Mouse (Mus musculus) cerebellum, adult 11-12 months (tissue): ENCODE data around the gene Eif1.
A peak's percentile ranks its signal among the peaks of the same experiment; 100 is the strongest.
"Not testable (repeated sequence)": the region's sequence is repeated elsewhere in the genome, so short reads cannot be mapped to it uniquely, and the experiment has no call there.

ENCODE experiments used
- DNase-seq: peaks from one replicate; pipeline ENCODE4 v3.0.0; 2022

Gene Eif1

DNA sequence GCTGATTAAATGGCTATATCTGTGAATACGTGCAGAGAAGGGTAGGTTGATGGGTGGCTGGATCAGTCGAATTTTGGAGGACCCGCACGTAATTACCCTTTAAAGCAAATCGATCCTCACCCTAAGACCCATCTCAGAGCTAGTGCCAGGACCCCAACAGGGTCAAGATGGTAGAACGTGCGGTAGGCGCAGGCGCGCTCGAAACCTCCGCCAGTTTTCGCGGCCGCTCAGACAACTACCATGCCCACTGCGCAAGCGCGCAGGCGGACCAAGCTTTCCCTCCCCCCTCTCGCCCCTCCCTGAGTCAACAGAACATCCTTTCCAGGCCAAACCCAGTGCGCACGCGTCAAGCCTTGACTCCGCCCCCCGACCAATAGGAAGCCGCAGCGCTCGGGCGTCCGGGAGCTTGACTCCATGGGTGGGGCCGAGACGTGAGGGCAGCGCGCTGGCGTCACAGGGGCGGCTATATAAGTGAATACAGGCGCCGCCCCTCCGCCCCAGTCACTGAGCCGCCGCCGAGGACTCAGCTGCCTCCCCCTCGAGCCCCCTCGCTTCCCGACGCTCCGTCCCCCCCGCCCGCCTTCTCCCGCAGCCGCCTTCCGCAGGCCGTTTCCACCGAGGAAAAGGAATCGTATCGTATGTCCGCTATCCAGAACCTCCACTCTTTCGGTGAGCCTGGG lies at the start of gene Eif1:
Gene Eif1, plus strand, starts transcription at position 394 of the 680 bp plus-strand sequence.
- DNase-seq = peak; percentile 100

DNA sequence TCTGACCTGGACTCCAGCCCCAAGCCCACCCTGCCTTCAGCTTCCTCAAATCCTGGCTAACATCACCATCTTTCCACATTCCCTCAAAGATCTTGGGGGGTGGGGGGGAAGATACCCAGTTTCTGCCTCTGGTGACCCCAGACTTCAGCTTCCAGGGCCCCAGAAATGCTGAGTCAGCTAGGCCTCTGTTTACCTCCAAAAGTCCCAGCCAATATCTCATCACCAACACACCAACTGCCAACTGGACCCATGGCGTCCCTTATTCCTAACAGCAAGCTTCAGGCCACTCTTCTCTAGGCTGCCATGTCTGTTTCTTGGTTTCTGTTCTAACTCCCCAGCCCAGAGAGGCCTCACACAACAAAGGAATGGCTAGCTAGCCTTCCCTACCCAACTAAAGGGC lies 47.8 kb upstream of the Eif1 start:
- DNase-seq = no peak

DNA sequence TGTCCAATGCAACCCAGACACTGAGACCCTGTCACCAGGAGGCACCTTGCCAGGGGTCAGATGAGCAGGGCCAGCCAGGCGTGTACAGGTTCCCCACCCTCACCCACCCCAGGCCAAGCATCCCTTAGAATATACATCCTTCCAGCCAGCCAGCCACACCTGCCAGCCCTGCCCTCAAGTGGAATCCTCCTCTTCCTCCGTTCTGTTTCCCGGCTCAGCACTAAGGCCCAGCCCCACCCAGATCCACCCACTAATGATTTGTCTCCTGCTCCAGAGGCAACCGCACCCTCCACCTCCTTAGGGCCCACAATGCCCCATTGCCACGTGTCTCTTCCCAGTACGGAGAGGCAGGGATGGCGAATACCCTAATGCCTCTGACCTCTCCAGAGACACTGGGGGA lies 45.0 kb upstream of the Eif1 start:
- no peak for DNase-seq

DNA sequence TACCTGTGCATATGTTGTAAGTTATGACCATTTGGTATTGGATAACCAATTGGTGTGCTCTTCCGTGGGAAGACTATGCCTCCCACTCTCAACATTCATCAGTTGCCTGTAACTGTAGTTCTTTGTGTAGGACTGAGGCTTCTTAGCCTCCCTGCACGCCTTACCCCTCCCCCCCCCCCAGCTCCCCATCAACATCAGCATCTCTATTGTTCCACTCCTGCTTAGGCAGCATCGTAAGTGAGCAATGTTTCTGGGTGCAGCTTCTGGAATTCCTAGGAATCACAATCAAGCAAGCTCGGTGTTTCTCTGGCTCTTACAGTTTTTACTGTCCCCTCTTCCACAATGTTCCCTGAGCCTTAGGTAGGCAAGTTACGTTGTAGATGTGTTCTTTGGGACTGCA lies 44.2 kb upstream of the Eif1 start:
- no peak for DNase-seq

DNA sequence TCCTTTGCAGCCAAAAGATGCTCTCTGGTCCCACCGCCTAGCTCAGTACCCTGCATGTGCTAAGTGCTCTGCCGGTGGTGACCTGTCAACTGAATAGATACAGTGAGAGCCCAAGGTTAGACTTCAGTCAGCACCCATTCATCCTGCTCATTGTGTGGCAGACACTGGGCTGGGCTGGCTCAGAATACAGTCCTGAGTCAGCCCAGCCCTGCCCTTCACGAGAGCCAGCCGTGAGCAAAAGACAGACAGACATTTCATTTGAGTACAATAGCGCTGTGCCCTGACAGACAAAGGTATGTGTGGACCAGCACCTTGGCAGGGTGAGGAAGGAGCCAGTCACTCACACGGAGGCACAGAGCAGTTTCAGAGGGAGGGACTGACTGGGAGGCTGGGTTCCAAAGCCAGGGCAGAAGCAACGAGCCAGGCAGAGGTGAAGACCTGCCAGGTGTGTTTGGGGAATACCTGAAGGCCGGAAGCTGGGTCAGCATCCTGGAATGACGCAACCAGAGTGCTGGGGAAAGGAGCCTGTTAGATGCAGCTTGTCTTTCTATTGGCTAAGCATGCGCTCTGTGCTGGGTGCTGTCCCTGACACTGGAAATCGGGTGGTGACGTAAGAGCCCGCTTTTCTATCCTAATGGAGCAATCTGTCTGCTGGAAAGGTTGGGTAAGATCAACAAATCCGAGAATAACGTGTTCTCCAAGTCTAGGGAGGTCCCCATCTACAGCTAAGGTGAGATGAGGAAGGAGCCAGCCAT lies 41.8 kb upstream of the Eif1 start:
- no peak for DNase-seq

DNA sequence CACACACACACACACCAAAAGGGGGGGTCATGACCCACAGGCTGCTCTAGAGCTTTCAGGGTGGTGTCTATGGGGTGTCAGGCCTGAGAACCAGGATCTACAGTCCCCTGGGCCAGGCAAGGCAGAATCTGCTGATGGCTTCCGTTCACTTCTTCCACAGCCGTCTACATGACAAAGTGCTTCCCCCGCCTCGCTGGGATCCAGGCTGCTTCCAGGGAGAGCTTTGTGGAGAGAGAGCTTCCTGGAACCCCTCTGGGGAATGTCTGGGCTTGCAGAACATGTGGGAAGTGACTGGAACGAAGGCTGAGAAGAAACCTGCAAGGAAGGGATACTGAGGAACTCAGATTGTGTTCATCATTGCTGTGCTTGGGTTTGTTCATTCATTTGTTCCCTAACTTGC lies 40.9 kb upstream of the Eif1 start:
- DNase-seq = no peak

DNA sequence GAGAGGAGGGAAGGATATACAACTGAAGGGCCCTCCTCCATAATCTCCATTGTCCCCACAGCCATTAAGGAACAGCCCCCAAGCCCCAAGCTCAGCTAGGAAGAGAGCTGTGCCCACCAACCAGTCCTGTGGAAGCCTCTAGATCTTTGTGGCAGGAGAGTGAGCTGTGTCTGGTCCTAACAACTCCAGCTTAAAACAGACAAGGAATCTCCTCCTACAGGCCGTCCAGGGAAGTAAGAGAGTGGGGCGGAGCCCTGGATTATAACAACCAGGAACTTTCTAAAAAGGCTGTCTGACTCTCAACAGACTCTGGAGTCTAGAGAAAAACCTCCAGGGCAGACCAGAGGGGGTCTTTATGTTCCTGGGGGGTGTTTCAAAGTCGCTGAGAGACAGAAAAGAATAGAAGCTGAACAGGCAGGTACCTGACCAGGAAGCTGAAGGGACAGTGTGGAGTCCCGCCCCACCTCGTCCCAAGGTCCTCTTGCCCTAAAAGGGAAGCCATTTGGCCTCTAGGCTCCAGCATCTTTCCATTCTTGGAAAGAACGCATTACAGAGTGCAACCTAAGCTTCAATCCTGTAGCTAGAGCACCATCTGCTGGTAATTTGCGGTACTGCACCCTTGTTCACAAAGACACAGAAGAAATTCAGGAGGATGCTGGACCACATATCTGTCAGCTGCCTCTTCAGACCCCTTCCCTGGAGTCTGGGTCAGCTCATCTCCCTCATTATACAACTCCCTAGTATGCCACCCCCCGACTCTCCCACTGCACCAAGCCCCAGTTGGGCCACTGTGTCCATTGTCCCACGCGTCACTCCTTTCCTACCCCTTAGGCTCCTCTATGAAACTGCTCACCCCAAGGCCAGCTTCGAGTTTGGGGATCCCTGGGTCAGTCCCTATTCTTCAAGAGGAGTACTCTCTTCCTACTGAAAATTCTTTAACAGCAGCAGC lies 37.8 kb upstream of the Eif1 start:
- peak; percentile 41 for DNase-seq

DNA sequence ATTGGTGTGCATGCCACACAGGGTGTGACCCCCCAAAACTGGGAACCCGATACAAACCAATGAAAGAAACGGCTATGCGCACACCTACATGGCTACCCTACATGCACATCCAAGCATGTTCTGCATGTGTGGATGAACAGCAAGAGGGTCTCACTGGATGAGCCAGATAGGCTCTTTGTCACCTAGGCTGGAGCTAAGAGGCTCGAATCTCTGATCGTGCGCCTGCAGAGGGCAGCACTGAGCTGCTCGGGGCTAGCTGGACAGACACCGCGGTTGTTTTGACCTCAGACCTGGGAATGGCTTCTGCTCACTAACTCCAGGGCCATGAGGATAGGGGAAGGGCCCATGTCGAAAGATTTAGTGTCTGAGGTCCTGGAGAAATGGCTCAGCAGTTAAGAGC lies 37.1 kb upstream of the Eif1 start:
- no peak for DNase-seq

DNA sequence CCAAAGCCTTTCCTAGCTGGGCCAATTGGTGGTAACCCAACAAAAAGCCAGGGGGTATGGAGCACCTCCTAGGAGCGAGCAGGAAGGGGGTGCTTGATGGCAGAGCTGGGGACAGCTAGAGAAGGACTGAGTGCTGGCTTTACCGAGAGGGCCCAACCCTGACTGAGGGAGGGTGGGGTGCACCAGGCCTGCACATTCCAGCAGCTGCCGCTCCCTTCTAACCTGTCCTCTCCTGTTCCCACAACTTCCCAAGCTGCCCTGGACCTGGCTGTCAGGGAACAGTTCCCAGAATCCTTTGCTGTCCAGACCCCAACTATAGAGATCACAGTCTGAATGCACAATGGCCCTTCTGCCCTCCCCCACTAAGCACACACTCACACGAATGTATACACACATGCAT lies 34.7 kb upstream of the Eif1 start:
- DNase-seq = no peak

DNA sequence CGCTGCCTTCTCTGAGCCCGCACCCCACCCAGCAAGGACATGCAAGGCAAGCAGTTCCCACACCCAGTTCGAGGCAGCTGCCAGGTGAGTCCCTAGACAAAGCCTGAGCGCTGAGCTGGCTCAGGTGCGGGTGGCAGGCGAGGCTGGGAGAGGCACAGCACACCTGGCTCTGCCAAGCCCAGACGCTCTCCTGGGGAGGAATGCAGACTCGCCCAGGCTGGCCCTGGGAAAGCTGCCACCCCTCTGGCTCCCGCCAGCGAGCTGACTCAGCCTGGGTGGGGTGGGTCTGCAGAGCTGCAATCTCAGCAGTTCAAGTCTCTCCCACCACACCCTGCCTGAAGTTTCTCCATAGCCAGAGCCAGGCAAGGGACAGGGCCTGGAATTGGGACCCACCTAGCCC lies 32.7 kb upstream of the Eif1 start:
- no peak for DNase-seq

DNA sequence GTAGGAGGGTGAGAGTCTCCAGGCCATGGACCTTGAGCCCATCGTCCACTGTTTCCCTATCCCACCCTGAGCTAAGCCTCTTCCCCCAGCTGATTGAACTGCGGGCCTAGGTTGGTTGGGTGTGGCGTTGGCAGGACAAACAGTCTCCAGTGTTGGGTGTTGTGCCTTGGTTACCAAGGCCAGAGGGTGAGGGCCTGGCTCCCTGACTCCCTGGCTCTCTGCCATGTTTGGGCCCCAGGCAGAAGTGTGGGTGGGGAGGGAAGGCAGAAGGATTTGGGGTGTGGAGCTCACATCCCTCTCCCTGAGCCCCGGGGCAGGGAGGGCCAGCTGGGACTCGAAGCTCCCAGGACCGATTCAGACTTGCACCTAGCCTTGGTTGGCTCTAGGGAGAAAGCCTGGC lies 30.7 kb upstream of the Eif1 start:
- DNase-seq = no peak

DNA sequence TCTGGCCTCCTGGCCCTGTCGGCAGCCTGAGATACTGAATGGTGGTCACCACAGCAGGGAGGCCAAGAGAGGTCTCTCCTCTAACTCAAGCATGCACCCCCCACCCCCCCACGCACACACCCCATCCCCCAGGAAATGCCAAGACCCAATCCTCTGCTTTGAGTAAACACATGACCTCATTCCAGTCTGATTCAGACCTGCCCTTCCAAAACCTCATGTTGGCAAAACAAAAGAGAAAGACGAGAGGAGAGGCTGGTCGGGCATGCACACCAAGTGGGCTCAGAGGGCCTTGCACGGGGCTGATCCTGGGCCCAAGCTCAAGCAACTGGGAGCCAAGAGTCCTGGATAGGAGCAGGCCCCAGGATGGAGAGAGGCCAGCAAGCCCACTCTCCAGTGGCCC lies 29.4 kb upstream of the Eif1 start:
- DNase-seq = no peak

DNA sequence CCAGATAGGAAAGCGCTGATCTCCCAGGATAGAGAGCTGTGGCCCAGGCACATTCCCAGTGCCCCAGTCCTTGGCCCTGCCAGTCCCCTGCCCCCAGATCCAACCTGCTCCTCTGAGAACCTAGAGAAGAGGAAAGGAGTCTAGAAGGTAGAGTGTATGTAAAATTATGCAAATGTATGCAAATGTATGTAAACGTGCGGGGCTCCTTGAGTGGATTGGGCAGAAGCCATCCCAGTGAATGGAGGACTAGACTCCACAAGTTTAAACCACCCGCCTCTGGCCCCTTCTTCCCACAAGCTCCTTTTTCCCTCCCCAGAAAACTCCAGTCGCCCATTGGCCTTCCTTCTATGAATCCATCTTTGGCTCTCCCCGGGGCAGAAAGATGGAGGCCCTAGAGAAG lies 26.8 kb upstream of the Eif1 start:
- no peak for DNase-seq

DNA sequence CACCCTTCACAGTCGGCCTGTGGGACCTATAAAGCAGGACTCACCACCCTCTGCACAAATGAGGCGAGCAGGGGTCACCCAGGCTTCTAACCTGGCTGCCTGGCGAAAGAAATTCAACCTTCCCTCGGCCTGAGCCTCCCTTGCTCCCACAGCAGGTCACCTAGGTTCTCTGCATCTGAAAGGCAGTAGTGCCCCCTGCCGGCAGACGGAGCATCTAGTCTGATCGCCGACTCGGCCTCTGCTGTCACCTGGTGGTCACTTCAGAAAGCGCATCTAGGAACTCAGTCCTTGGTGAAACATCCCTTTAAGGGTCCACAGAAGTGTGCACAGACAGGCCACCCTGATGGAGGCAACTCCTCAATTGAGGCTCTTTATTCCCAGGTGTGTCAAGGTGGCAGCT lies 24.4 kb upstream of the Eif1 start:
- peak; percentile 55 for DNase-seq

DNA sequence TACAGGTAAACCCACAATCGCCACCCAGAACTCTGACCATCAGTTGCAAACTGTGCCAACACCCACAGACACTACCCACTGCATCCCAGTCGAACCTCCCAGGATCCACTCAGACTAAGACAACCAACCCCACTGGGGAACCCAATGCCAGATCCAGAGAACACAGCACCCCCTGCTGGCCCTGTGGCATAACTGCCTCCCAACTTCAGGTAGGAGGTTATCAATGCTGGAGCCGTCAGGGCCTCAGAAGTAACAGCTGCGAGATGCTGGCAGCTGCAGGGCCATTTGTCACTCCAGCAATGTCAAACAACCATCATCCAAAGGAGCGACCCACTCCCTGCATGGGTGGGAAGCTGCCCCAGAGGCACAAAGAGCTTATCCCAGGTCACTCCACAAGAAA lies 21.9 kb upstream of the Eif1 start:
- DNase-seq = no peak

DNA sequence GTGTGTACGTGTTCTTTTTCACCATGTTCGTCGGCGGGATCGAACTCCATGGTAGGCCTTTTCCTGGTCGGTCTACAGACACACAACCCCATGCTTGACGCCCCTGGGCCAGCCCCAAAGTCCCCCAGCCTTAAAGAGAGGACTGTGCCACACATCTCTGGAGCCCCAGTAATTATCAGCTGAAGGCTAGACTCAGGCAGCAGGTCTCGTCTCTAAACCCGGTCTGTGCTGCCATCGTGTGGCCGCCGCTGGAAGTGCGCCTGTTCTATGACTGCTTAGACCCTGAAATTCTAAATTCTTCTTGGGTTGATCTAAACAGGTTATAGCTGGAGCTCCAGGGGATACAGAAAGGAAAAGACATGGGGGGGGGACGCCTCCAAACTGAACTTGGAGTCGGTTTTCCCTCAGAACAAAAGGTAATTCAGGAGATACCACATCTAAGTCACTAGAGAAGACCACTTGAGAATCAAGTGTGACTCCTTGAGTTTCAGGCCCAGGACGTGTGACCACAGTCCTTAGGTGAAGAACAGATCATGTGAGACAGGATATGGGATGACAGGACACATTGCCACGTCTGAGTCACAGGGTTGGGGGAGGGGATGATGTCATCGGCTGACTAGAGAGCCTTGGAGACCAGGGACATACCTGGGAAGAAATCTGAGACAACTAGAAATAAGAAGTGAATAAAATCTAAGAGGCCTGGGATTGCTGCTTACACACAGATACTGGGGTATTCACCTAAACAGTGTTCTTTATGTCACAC lies 21.2 kb upstream of the Eif1 start:
- DNase-seq = peak; percentile 63

DNA sequence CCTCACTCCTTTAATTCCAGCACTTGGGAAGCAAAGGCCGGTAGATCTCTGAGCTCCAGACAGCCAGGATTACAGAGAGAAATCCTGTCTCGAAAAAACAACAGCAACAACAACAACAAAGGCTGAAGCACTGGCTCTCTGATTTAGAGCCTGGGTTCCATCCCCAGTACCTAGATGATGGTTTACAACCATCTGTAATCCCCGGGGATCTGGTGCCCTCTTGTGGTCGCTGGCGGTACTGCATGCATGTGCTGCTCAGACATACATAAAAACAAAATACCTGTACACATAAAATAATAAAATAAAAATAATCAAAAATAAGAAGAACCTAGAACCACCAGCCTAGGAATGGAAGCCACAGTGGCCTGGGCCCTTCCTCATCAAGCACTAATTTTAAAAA lies 19.4 kb upstream of the Eif1 start:
- no peak for DNase-seq

DNA sequence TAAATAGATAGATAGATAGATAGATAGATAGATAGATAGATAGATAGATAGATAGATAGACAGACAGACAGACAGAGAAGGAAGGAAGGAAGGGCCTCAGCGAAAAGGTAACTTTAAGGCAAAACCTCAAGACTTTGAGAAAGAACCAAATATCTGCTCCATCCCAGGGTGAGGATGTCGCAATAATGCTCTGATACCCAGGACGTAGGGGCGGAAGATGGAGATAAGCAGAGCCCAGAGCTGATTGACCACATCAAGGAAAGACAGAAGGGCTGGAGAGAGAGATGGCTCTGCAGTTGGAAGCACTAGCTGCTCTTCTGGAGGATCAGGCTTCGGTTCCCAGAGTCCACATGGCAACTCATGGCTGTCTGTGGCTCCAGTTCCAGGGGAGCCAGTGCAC lies 18.4 kb upstream of the Eif1 start:
- no peak for DNase-seq

DNA sequence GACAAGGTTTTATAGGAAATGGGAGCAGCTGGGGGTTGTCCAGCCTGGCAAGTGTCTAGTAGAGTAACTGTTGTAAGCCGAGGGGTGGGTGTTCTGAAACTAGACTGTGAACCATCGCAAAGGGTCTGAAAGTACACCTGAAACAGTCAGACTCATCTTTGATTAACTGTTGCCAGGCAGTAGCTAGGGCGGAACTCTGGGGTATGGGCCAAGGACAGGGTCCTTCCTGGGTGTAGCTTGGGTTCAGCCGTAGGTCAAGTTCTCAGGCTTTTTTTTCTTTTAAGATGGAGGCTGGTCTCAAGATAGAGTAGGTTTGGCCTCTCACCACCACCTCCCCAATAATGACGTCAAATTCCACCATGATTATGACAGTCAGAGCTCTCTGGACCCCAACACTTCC lies 11.8 kb upstream of the Eif1 start:
- no peak for DNase-seq

DNA sequence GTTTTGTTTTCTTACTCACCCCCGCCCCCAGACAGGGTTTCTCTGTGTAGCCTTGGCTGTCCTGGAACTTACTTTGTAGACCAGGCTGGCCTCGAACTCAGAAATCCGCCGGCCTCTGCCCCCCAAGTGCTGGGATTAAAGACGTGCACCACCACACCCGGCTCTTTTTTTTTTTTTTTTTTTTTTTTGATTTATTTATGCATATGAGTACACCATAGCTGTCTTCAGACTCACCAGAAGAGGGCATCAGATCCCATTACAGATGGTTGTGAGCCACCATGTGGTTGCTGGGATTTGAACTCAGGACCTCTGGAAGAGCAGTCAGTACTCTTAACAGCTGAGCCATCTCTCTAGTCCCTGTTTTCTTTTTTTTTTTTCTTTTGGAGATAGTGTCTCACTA lies 11.0 kb upstream of the Eif1 start:
- not testable (repeated sequence) for DNase-seq

DNA sequence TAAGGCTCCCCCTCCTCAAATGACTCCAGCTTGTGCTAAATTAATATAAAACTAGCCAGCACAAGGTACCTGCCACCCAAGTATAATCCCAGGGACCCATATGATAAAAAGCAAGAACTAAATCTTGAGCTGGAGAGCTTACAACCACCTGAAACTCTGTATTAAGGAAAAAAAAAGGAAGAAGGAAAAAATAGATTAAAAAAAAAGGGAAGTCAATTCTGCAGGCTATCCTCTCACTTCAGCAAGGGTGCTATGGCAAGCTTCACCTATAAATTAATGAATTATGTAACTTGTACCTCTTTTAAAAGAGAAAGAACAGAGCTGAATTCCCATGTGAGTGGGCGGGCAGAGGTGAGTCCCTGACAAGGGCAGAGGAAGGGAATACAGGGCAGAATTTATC lies 8.0 kb upstream of the Eif1 start:
- no peak for DNase-seq

DNA sequence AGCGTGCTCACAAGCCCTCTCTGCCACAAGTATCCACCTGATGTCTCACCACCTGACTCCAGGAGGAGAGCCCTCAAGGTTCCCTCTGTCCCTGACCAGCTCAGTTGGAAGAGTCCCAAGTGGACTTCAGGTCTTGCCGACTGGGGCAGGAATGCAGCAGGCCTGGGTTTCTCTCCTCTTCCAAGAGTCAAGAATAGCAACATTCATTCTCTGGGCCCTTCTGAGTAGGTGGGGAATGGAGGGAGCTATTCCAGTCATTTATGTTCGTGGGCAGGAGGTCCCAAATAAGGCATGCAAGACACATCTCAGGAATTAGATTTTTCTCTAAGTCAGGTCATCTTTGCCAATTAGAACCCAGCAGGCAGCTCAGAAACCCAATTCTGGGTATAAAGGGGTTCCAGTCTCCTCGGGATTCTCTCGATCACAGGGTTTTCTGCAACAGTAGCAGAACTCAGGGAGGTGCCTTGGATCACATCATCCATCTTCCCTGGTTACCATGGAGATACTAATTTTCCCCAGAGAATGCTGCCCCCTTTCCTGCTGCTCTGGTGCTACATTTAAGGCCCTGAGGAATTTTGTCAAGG lies 7.5 kb upstream of the Eif1 start:
- no peak for DNase-seq

DNA sequence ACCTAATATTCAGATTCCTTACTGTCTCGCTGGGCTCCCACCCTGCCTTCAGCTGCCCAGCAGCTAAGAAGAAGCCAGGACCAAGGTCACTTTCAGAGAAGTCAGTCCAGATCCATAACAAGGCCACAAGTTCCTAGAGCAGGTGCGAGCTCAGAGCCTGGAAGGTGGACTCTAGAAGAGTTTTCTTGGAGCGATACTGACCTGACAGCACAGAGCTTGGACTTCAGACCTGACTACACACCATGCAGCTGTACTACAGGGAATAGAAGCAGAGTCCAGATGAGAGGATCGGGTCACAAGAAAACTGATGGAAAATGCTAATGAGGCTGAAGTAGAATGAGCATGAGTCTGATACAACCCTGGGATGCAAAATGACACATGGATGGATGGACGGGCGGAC lies 6.3 kb upstream of the Eif1 start:
- DNase-seq = no peak
